Mouse (Mus musculus) embryonic facial prominence, embryonic 11.5 days (tissue): ENCODE data around the gene Utrn. TPM values are rescaled to one million over a fixed set of nuclear protein-coding genes. Genes with fewer than 3 reads are reported as not detected.

Experiments used
- ATAC-seq: fragments of 200-750 bp; cut with Nextera tagmentation; replicated peaks from 2 replicates; pipeline ENCODE4 v1.8.0; 2017; ENCODE audit warnings: low read depth; ENCODE audit not compliant: insufficient number of reproducible peaks, low FRiP score, low TSS enrichment
- DNase-seq: peaks from one replicate; pipeline ENCODE4 v3.0.0-alpha.2; 2015; ENCODE audit warnings: low spot score
- H3K27ac ChIP-seq: fragments of 300-500 bp; sonication (generic); replicated peaks from 2 replicates; pipeline ENCODE4 v1.5.1; 2014; ENCODE audit warnings: mild to moderate bottlenecking, low read depth, low read length, control low read depth
- H3K27me3 ChIP-seq: fragments of 300-500 bp; sonication (generic); 2 replicates; pipeline ENCODE4 v1.6.1; 2014; ENCODE audit warnings: mild to moderate bottlenecking, low read length, moderate library complexity, mixed read lengths; ENCODE audit not compliant: control insufficient read depth, insufficient read depth
- H3K36me3 ChIP-seq: fragments of 300-500 bp; sonication (generic); replicated peaks from 2 replicates; pipeline ENCODE4 v1.6.1; 2014; ENCODE audit warnings: low read depth, mild to moderate bottlenecking, low read length, moderate library complexity, mixed read lengths; ENCODE audit not compliant: control insufficient read depth, insufficient read depth
- H3K4me1 ChIP-seq: fragments of 300-500 bp; sonication (generic); 2 replicates; pipeline ENCODE4 v1.6.1; 2014; ENCODE audit warnings: low read length, mixed read lengths; ENCODE audit not compliant: control insufficient read depth, insufficient read depth
- H3K4me2 ChIP-seq: fragments of 300-500 bp; sonication (generic); 2 replicates; pipeline ENCODE4 v1.6.1; 2014; ENCODE audit warnings: low read depth, mild to moderate bottlenecking, control low read depth, low read length, moderate library complexity
- H3K4me3 ChIP-seq: fragments of 300-500 bp; sonication (generic); 2 replicates; pipeline ENCODE4 v1.5.1; 2014; ENCODE audit warnings: low read depth, low read length, control low read depth
- H3K9ac ChIP-seq: fragments of 300-500 bp; sonication (generic); replicated peaks from 2 replicates; pipeline ENCODE4 v1.6.1; 2014; ENCODE audit warnings: mild to moderate bottlenecking, control low read depth, low read length
- H3K9me3 ChIP-seq: fragments of 300-500 bp; sonication (generic); replicated peaks from 2 replicates; pipeline ENCODE4 v1.6.1; 2016; ENCODE audit warnings: mild to moderate bottlenecking, low read length, inconsistent platforms, mixed read lengths; ENCODE audit not compliant: control insufficient read depth
- WGBS: fragments of 180-500 bp; shearing (Covaris S2); extraction: QIAGEN DNeasy Blood & Tissue Kit; methylation state at CpG from one replicate; pipeline ENCODE4 v1.1.7; 2014; 5-methylcytosine and 5-hydroxymethylcytosine counted together
- polyA plus RNA-seq: library from polyadenylated mRNA; unstranded; fragments of >200 nt; fragmentation: Nextera tagmentation; extraction: Ambion mirVana; gene quantifications from 2 replicates; pipeline ENCODE4 v1.2.1, GENCODE M21; 2014

Gene Utrn
- polyA plus RNA-seq, 1 experiment from 2014 or later, result 47.4 TPM

GRCm38 (mm10) chr10:12756692-12757091, 112.5 kb downstream of the Utrn start:
- Histone ChIP-seq H3K9me3 (no peaks in the 10 kb centered on the region), H3K4me1 (no peaks in the 10 kb centered on the region), H3K4me2 (no peak overlapping the region), H3K4me3 (no peak overlapping the region), H3K27me3 (no peaks in the 10 kb centered on the region), H3K9ac (no peak overlapping the region), H3K36me3 (no peaks in the 10 kb centered on the region), H3K27ac (no peak overlapping the region)
- 91% methylated on average over 4 of the region's 4 CpGs for WGBS
- no peak for ATAC-seq
- no peak for DNase-seq

GRCm38 (mm10) chr10:12754911-12755310, 114.3 kb downstream of the Utrn start:
- ATAC-seq (no peak), DNase-seq (no peak)
- Histone ChIP-seq H3K27ac (no peak overlapping the region), H3K27me3 (no peaks in the 10 kb centered on the region), H3K36me3 (no peaks in the 10 kb centered on the region), H3K9ac (no peak overlapping the region), H3K4me1 (no peaks in the 10 kb centered on the region), H3K9me3 (no peaks in the 10 kb centered on the region), H3K4me3 (no peak overlapping the region), H3K4me2 (no peak overlapping the region)
- WGBS, result 94% methylated on average over 2 of the region's 2 CpGs

DNA sequence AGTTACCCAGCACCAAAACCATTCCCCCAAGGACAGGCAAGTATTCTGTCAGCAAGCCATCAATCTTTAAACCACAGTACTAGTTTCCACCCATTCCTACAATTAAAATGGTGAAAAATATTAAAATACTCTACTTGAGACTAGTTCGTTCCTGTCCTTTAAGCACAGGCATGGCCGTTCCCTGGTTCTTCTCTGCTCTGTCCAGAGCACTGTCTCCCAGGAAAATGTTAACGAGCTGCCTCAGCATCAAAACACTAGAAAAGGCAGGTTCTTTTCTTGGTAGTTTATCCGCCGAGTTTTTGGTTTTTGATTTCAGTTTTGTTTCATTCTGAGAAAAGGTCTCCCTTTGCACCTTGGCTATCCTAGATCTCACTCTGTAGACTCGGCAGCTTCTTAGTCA, 115.0 kb downstream of the Utrn start:
- no peaks in the 10 kb centered on the region for H3K4me1 ChIP-seq
- no peaks in the 10 kb centered on the region for H3K27me3 ChIP-seq
- no peak overlapping the region for H3K4me3 ChIP-seq
- no peaks in the 10 kb centered on the region for H3K9me3 ChIP-seq
- DNase-seq, result no peak
- no peak overlapping the region for H3K27ac ChIP-seq
- ATAC-seq, result no peak
- WGBS, result 84% methylated on average over 6 of the region's 6 CpGs
- no peak overlapping the region for H3K9ac ChIP-seq
- H3K4me2 ChIP-seq, result no peak overlapping the region
- no peaks in the 10 kb centered on the region for H3K36me3 ChIP-seq

GRCm38 (mm10) chr10:12743717-12744116, 125.4 kb downstream of the Utrn start:
- no peaks in the 10 kb centered on the region for H3K27me3 ChIP-seq
- ATAC-seq (no peak), DNase-seq (no peak)
- no peak overlapping the region for H3K4me2 ChIP-seq
- peaks cover 4% of the 10 kb centered on the region for H3K36me3 ChIP-seq
- H3K4me1 ChIP-seq, result no peaks in the 10 kb centered on the region
- H3K9me3 ChIP-seq, result no peaks in the 10 kb centered on the region
- 87% methylated on average over 9 of the region's 9 CpGs for WGBS
- H3K27ac ChIP-seq, result no peak overlapping the region
- no peak overlapping the region for H3K4me3 ChIP-seq
- no peak overlapping the region for H3K9ac ChIP-seq

DNA sequence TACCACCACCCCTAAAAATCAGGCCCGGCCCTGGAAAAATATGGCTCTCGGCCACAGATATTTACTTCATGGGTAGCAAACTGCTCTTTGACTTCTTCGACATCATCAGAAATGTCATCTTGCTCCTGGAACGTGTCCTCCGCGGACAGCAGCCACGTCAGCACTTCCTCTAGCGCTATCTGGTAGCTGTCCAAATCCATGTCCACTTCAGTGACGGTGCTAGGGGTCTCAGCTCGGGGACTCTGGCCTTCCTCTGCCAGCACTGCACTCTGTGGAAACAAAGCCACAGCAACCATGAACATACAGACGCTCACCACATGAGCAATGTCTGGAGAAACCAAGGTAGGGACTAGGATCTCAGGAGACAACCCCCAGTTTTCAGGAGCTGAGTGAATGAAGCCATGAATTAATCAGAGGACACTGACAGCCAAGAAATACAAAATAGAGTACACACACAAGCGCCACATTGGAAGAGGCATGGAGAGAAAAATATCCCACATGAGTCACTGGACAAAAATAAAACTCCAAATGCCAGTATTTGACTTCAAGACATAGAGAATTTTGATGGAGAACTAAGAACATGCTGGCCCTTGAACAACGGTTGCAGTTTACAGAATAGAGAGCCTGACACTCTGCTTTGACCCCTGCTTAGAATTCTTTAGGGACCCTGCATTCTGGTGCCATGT, 129.7 kb downstream of the Utrn start:
- DNase-seq, result no peak
- Histone ChIP-seq H3K9me3 (no peaks in the 10 kb centered on the region), H3K27ac (no peak overlapping the region), H3K4me1 (no peaks in the 10 kb centered on the region; the same call in 1 of the 2 replicates), H3K27me3 (no peaks in the 10 kb centered on the region), H3K36me3 (peaks cover 4% of the 10 kb centered on the region; the same call in 1 of the 2 replicates), H3K4me2 (no peak overlapping the region), H3K9ac (no peak overlapping the region), H3K4me3 (no peak overlapping the region)
- ATAC-seq, result no peak
- 93% methylated on average over 13 of the region's 13 CpGs for WGBS

- WGBS, result 80% methylated on average over 9 of the region's 9 CpGs
- Histone ChIP-seq H3K27ac (no peak overlapping the region), H3K4me1 (no peaks in the 10 kb centered on the region; the same call in 1 of the 2 replicates), H3K36me3 (peaks cover 4% of the 10 kb centered on the region; the same call in 1 of the 2 replicates), H3K9ac (no peak overlapping the region), H3K27me3 (no peaks in the 10 kb centered on the region), H3K4me3 (no peak overlapping the region), H3K4me2 (no peak overlapping the region), H3K9me3 (no peaks in the 10 kb centered on the region)
- ATAC-seq (no peak), DNase-seq (no peak)
Measured at GRCm38 (mm10) chr10:12737926-12738325, 131.2 kb downstream of the Utrn start.

- H3K27me3 ChIP-seq, result no peaks in the 10 kb centered on the region
- ATAC-seq (peak; percentile 56; the same call in 1 of the 2 replicates), DNase-seq (no peak)
- H3K9ac ChIP-seq, result no peak overlapping the region
- H3K36me3 ChIP-seq, result peaks cover 4% of the 10 kb centered on the region; the same call in 1 of the 2 replicates
- no peak overlapping the region for H3K27ac ChIP-seq
- no peak overlapping the region for H3K4me3 ChIP-seq
- WGBS, result 58% methylated on average over 18 of the region's 18 CpGs
- no peaks in the 10 kb centered on the region; the same call in 1 of the 2 replicates for H3K4me1 ChIP-seq
- H3K9me3 ChIP-seq, result no peaks in the 10 kb centered on the region
- H3K4me2 ChIP-seq, result no peak overlapping the region
Measured at GRCm38 (mm10) chr10:12736861-12737835, 132.0 kb downstream of the Utrn start.

DNA sequence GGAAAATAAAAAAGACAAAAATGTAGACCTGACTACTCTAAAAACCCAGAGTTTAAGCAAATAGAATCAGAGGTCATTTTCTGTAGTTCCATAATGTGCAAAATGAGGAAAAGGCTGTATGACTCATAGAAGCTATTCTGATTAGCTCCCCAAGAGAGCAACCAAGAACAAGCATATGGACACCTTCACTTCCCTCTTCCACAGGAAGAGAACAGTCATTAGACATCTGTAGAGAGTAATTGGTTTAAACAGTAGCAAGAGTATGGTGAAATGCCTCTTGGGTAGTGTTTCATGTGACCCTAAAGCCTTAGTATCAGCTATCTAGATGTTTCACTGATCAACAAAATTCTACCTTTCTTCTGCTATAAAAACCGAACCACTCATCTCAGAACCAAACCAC, 133.5 kb downstream of the Utrn start:
- Histone ChIP-seq H3K9me3 (no peaks in the 10 kb centered on the region), H3K27ac (no peak overlapping the region)
- WGBS, result 92% methylated on average over 1 of the region's 1 CpGs

More for the DNA sequence above, 133.5 kb downstream of the Utrn start:
- Histone ChIP-seq H3K4me1 (no peaks in the 10 kb centered on the region; the same call in 1 of the 2 replicates), H3K36me3 (peaks cover 4% of the 10 kb centered on the region; the same call in 1 of the 2 replicates), H3K4me2 (no peak overlapping the region), H3K4me3 (no peak overlapping the region), H3K9ac (no peak overlapping the region), H3K27me3 (no peaks in the 10 kb centered on the region)
- ATAC-seq (no peak), DNase-seq (no peak)
